Mouse (Mus musculus): ENCODE measurements at regions not wholly inside any gene's neighbourhood (a gene's known extent, or its start where the extent isn't known, plus 50 kb on each side); places are given as distances from the start of the nearest gene placed in this dataset.

DNA sequence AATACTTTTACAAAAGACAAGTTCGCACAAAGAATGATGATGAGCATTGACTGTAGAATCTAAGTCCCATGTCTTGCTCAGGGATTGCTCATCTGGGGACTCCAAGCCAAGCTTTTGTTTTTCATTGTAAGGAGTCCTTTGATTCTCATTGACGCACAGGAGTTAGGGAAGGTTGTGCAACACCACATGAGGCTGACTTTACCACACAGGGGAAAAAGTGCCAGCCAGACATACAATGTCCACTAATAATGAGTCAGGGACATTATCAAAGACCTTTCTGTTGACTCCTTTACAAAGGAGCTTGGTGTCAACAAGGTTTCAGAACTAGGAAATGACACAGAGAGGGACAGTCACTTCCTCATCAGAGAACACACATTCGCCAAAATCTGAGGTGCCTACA is 200.1 kb downstream of the Gm11361 start:
- TF ChIP-seq MAFK (IDR thresholded peaks at IDR 0.05; ENCODE audit: insufficient read depth, low read depth, low read length) (no peak), ZC3H11A (IDR thresholded peaks at IDR 0.05; ENCODE audit: borderline replicate concordance, low read depth, low read length) (no peak)

Data from ES-E14 (cell line).